Mouse (Mus musculus): ENCODE results near the gene Tceanc2.
"Not testable (repeated sequence)": the region's sequence is repeated elsewhere in the genome, so short reads cannot be mapped to it uniquely, and the experiment has no call there.

GRCm38 (mm10) chr4:107109181-107109580 lies 69.7 kb downstream of the Tceanc2 start:
- TF ChIP-seq EP300 (IDR thresholded peaks at IDR 0.05; ENCODE audit: insufficient read depth, low read depth, low read length); POLR2A (IDR thresholded peaks at IDR 0.05; ENCODE audit: insufficient read depth, low read length); CTCF (IDR thresholded peaks at IDR 0.05; ENCODE audit: low read depth, low read length): not testable (repeated sequence)

All from ES-Bruce4 (cell line).